Mouse (Mus musculus) G1E (cell line): ENCODE data around the gene Morc3.
"Not testable (repeated sequence)": the region's sequence is repeated elsewhere in the genome, so short reads cannot be mapped to it uniquely, and the experiment has no call there.

Experiments used
- CTCF ChIP-seq: IDR thresholded peaks from 2 replicates; pipeline ENCODE4 v1.5.1; 2012; ENCODE audit warnings: low read depth, low read length, inconsistent platforms, mixed read lengths
- GATA1 ChIP-seq: IDR thresholded peaks from 2 replicates; pipeline ENCODE4 v1.6.1; 2012; ENCODE audit warnings: borderline replicate concordance, low read length, inconsistent platforms, mixed read lengths
- TAL1 ChIP-seq: conservative IDR thresholded peaks from 2 replicates; pipeline ENCODE4 v1.6.1; 2012; ENCODE audit warnings: low read depth, low read length, inconsistent platforms, mixed read lengths

DNA sequence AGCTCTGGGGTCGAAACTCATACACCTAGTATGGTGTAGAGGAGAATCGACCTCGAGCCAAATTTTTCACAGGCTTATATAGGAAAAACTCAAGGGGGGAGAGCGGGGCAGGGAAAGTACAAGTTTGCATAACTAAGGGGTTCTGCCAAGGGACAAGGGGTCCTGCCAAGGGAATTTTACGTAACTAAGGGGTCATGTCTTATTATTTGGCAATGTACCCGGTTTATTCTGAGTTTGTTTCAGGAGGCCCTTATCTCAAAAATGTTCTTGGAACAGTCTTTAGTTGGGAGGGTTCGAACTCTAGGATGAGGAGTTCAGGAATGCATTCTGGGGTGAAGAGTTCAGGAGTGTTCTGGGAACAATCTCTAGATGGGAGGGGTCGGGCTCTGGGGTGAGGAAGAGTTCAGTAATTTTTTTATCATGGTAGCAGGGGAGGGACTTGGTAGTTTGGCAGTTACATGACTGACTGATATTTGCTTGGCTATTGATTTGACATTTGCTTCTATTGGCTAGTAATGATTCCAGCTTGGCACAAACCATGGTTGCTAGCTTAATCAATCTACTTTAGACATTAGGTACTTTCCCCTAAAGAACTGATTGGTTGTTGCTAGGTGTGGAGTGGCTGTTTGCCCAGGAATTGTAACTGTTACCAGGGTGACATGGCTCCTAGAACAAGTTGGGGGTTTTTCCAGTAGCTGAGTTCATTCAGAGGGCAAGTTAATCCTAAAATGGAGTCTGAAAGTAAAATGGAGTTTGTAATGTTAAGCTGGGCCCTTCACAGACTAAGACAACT is 9.3 kb upstream of the Morc3 start:
- not testable (repeated sequence) for TF ChIP-seq CTCF, GATA1, TAL1
